Mouse (Mus musculus) gastrocnemius, adult 18-20 months (tissue): ENCODE measurements around the gene Rps21. TPM values are rescaled to one million over a fixed set of nuclear protein-coding genes. Genes with fewer than 3 reads are reported as not detected.
"Not testable (repeated sequence)": the region's sequence is repeated elsewhere in the genome, so short reads cannot be mapped to it uniquely, and the experiment has no call there.

ENCODE experiments used
- DNase-seq: peaks from one replicate; pipeline ENCODE4 v3.0.0; 2021; ENCODE audit warnings: low spot score
- total RNA-seq, 2 experiments: library from RNA; stranded (reverse); gene quantifications; 2 replicates each; pipeline ENCODE4 v1.2.3; 2021

Gene Rps21
- total RNA-seq, 2 experiments from 2014 or later, result 355 to 460 TPM

DNA sequence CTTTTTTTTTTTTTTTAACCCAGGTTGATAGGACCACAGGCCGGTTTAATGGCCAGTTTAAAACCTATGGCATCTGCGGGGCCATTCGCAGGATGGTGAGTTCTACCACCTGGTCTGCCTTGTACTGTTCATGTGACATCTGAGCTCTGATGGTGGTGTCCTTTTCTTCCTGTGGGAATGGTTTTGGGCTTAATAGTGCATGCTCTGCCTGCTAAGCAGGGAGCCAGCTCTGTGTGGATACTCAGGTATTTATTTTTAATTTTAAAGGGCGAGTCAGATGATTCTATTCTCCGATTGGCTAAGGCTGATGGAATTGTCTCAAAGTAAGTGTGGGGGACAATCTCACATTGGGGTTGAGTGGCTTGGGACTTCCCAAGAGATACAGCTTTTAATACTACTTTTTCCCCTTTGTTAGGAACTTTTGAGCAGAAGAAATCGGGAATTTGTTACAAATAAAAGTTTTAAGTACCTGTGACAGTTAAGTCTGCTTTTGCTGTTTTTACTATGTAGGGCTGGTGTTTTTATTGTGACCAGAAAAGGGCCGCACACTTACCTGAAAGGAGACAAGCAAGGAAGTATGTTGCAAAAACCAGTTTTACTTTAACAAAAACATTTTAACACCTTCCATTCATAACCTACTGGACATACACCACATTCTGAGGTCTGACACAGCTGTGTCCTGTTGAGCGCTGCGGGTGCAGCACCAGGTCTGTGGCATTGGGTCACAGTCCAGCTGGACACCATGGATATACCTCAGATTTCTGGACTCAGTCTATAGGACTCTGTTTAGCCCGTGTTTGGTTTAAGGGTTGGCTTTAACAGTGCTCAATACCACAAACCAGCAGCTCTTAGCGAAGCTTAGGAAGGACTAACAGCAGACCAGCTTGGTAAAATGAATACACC, 1.0 kb downstream of the Rps21 start:
- DNase-seq, result no peak

DNA sequence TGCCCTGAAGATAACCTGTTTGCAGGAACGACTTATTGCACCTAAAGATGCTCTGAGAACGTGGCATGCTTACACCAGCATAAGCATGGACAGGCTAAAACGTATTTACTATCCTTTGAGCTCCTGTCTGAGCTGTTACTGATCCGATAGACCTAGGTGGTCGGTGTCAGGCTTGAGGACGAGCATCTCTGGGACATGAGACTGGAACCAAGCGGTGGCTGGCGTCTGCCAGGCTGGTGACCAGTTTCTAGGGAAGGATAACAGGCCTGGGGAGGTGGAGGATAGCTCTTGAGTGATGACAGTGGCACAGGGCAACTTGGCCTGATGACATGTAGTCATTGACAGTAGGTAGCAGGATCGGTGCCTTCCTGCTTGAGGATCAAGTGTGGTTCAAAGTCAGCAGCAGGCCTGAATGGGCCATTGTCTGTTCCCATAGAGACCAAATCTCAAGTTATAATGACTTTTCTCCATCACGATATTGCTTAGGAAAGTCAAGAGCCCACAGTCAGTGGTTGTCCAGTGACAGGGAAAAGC, 1.8 kb downstream of the Rps21 start:
- not testable (repeated sequence) for DNase-seq

DNA sequence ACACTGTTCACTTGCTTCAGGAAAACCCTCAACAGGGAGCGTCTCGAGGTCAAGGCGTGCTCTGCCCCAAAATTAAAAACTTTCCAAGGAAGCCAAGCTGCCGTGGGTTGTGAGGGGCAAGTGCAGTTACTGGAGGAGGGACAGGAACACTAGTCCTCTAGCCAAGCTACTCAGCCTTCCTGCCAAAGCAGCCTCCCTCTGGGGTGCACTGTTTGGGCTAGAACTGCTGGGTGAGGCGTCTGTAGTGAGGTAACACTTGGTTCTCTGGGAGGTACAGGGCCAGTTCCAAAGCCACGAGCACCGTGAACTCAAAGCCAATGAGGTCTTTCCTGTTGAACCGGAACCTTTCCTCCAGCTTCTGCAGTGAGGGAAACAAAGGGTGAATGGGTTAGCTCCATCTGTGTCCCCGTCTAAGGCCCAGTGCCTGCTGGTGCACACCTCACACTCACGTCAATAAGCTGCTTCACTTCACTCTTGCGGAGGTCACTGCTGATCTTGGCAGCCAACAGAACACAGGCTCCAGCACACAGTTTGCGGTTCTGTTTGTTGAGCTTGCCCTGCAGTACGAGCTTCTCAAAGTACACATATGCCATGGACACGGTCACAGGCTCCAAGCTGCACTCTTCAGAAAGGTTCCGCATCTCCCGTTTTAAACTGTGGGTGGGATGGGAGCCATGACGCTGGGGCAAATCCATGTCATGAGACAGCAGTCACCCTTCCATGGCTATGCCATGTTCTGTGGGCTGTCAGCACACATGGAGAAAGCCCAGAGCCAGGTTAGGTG, 2.8 kb downstream of the Rps21 start:
- not testable (repeated sequence) for DNase-seq

DNA sequence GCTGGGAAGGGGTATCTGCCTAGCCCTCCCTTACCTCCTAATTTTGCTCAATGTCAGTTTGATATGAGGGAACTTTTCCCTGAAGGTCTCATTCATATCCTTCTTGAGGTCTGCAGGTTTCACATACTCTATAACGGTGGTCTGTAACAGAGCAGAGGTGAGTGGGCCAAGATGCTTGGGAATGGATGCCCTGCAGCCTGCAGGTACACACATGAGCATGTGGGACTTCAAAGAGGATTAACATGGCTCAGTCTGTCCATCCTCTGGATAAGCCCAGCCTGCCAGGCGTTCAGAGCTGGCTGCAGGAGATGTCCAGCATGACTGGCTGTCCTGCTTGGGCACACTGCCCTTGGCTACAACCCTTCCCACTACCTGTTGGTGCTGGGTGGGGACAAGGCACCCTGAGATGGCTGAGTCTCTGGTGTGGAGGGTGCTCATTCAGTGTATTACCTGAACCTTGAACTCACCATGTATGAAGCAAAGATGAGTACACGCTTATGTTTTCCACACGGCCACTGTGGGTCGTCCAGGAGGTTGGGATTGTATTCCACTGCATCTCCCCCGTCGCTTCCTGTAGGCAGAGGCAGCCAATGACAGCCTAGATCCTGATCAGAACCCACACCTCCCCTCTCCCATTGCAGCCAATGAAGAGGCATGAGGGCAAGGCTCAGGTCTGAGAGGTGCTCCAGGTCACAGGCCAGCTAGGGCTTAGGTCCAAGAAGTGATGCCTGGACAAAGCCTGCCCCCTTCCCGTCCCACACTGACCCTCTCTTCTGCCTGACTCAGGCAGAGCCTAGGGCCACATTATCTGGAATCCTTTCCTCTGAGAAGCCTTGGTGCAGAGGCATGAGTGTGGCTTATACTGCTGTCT, 3.7 kb downstream of the Rps21 start:
- no peak for DNase-seq

DNA sequence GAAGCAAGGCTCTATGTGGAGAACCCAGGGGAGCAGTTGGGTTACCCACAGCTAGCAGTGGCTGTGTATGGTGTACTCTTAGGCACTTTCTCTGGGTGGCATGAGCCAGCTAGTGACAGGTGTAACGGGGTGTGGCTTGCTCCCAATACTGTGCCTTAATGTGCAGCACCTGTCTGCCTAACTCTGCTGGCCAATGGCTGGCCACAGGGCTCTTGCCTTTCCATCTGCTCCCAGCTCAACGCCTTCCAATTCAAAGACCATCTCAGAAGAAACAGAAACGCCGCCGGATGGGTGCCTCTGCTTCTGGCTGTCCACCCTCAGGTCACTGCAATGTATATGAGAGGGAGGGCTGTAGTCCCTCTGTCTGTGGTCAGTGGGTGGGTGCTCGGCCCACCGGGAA, 4.7 kb downstream of the Rps21 start:
- DNase-seq, result no peak

DNA sequence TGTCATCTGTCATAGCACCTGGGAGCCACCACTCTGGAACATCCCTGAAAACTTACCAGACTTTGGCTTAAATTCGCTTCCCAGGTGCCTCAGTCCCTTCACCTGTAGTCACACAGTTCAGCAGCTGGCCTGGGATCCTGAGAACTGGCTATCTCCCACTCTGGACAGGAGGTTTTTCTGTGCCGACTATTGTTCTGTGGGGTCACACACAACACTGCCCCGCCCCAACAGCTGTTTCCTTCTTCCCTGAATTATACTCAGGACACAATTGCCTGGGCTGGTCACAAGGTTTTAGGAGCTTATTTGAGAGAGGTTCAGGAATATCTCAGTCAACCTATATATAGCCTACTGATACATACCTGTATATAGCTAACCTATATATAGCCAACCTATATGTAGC, 5.3 kb downstream of the Rps21 start:
- no peak for DNase-seq

DNA sequence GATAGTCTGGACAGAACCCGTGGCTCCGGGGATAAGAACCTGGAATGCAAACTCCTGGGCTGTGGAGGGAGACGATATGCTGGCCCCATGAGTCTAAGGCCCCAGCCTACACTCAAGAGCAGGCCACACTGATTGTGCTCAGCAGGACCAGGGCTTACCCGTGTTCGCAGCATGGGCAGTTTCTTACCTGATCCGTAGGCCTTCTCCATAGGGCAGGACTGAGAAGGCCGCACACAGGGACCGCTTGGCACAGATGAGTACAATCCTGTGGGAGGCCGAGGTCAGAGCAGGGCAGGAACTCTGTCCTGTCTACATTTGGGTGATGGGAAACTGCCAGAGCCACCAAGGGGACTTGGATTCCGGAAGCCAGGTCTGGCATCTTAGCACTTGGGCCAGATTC, 5.7 kb downstream of the Rps21 start:
- DNase-seq, result no peak

DNA sequence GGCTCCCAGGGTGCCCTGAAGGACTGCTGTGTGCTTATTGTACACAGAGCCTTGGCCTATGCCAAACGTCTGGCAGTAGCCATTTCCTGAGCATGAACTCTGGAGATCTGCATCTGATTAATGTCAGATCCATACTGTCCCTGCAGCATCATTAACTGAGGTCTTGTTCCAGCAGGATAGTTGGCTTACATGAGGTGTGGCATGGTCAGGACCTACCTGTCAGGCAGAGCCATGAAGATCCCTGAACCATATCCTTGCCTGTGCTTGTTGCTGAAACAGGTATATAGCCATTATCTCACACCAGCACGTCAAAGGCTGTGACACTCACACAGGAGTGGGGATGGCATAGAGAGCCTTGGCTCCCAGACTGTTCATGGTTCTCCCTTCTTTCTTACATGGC, 10.8 kb downstream of the Rps21 start:
- DNase-seq, result no peak

DNA sequence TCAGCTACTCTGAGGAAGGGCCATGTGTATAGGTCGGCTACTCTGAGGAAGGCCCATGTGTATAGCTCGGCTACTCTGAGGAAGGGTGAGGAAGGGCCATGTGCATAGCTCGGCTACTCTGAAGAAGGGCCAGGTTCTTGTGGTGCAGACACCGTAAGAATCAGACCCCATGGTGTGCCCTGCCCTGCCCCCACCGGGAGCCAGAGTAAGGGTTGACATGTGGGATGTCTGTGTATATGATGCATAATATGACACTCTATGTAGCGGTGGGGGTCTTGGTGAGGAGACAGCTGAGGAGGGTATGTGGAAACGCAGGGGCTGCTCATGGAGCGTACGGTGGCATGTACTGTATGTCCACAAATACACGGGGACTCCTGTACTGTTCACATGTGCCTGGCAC, 12.2 kb downstream of the Rps21 start:
- DNase-seq, result no peak

DNA sequence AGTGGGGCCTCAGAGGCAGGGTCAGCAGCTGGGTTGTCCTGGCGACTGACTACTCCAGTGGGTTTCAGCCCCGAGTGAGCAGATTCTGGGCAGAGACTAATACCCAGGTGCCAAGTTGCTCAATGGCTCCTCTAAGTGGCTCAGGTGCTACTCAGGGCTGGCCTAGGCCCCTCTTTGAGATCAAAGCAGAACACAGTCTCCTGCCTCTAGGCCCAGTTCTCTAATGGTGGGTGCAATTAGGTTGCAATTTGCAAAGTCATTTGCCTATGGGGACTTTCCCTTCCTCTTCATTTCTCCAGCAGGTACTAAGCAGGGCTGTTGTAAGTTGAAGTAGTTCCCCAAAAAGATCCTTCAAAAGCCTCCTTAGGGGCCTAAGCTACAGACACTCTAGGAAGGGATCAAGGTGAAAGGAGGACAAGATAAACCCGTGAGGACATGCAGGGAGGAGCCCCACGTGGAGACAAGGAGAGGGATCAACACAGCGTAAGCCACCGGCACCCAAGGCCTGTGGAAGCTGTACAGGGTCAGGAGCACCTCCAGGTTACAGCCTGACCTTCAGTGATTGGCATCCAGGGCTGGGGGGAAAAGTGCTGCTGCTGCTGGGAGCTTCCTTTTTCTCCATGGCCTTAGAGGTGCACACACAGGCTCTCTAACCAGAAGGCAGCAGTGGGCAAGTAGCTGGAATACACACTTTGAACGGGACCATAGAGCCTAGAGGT, 13.5 kb downstream of the Rps21 start:
- DNase-seq, result no peak

DNA sequence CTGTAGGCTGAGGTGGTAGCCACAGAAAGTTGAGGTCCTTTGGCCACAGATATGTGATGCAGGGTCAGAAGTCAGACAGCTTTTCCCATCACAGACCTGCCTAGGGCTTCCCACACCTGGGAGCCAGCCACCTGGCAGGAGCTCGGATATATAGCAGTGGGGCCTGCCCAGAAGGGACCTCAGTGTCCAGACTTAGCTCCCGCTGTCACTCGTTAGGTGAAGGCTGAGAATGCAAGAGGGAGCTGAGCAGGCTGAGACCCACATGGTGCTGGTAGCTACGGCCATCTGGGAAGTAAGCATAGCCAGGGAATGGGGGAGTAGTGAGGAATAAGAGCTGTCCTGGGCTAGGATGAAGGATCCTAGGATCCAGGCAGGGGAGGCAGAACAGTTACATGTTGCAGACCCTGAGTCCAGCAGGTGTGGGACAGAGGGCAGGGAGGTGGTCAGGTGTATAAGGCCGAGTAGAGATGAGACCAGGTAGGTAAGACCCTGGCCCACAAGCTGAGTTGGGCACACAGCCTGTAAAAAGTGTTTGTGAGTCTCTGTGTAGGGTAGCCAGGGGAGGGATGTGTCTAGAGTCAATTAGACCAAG, 14.7 kb downstream of the Rps21 start:
- DNase-seq, result no peak

DNA sequence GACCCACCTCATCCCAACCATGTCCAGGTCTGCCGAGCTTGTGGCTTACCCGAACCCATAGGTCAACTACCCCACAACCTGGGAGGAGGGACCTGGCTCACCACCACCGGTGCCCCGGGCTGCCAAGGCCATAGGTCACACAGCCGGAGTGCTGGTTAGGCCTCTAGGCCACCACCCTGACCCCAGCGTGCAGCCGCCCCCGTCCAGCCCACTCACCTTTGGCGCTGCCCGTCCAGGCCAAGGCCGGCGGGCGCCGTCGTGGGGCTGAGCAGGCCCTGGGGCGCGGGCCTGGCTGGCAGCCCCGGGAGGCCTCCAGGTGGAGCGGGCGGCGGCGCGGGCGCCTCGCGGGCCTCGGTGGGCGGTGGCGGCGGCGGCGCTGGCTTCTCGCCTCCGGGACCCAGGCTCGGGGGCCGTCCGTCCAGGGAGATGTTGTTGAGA, 15.7 kb downstream of the Rps21 start:
- peak; percentile 42 for DNase-seq

DNA sequence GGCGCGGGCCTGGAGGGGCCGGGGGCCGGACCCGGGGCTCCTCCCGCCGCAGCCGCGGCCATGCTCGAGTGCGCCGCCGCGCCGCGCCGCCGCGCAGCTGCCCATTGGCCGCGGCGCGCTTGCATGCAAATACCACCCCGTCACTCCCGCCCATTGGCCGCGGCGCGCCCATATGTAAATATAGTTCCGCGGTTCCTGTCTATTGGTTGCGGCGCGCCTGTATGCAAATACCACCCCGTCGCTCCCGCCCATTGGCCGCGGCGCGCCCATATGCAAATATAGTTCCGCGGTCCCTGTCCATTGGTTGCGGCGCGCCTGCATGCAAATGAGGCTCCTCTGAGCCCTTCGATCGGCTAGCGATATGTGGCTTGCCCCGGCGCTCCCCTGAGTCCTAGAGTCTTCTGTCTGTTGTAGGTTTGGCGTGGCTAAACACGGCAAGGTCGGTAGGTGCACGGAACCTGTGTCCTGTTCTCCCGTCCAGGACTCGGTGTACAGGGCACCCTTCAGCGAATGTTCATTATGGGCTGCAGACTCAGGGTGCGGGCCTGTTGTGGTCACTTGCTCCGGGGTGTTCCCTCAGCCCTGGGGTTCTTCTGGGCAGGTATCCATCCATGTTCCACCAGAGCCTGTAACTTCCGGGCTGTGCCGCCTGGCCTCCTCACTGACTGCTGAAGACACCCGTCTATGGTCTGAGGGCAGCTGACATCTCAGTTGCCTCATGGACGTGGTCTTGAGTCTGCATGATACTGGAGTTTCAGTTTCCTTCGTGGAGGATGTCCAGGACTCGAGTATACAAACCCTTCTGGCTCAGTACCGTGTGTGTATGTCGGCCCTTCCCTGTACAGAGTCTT, 16.4 kb downstream of the Rps21 start, which contains the start of gene Cables2:
TSS of gene Cables2 (minus strand) at position 103 of the 851 bp plus-strand sequence.
- DNase-seq, result peak; percentile 93

DNA sequence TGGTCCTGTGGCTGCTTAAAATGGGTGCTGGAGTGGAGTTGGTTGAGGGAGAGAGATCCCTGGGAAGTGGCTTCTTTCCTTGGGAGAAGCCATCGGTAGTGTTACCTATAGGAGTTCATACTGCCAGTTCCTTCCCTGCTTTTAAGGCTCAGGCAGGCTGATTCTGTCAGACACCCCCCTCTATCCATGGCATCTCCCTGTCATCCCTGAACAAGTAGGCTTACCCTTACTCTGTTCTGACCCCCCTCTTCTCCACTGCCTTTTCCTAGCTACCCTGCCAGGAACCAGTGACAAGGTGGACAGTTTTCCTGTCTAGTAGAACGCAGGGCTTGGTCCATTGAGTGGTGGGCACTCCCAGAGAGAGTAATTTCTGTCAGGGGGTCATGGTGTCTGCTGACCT, 17.3 kb downstream of the Rps21 start:
- DNase-seq, result no peak

DNA sequence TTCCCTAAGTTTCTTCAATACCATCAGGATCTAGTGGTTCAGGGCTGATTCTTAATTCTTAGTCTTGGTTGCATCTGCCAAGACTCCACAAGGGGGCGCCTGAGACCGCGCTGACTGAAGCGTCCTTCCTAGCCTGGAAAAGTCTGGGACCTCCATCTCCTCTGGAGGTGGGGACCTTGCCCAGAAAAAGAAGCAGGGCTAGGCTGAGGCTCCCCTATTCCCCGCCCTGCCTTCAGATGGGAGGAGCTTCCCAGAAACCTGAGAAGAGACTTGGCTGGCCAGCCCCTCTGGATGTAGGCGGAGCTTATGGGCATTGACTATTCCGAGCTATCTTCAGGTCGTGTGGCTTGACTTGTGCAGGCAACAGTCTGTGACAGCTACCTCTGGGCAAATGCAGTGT, 18.7 kb downstream of the Rps21 start:
- DNase-seq, result peak; percentile 89

DNA sequence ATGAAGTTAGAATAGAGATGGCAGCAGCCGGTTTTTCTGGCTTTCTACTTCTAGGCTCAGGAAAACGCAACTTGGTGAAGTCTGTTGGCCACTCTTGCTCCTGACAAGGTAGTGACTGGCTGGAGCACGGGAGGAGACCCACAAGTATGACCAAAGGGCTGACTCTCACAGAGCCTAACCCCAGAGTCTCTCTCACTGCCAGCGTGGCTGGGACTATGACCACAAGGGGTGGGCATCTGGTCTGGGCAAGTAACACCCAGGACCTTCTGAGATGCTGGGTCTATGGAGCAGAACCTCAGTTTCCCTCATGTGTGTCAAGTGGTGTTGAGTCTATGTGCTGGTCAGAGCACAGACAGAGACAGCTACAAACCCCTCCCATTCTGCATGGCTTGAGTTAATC, 19.2 kb downstream of the Rps21 start:
- DNase-seq, result no peak

DNA sequence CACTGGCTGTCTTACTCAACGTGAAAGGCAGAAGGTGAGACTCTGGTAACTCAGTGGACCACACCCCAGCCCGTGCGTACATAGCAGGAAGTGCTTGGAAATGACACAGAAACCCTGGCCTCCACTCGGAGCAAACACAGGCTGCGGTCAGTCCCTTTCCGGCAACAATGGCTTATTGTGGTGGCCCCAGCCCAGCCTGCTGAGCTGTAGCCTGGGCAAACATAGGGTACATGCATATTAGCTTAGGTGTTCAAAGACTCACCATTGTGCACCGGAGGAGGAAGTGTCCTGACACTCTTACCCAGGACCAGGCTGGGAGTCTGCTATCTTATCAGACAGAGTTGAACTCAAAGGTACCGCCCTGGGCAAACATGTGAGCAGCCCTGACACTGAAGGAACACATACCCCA, 19.7 kb downstream of the Rps21 start:
- no peak for DNase-seq

DNA sequence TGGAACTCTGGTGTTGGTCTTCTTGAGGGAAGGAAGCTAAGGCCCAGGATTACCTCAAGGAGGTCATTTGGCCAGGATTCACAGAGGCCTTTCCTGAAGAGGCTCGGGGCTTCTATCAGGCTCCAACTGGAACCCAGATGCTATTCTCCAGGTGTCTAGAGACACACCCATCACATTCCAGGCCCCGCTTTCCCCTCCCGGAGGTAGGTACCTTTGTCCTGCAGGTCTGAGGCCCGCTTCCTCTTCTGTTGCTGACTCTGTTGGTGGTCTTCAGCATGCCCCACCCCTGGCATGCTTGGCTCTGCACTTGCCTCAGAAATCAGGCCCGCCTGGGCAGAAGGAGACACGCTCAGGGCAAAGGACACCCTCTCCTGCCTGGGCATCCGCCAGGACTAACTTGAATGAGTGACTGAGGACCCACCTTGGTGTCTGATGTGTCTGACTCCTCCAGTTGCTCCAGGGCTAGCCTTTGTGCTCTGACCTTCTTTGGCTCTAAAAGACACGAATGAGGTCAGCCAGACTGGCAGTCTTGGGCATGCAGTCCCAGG, 20.7 kb downstream of the Rps21 start:
- DNase-seq, result no peak

DNA sequence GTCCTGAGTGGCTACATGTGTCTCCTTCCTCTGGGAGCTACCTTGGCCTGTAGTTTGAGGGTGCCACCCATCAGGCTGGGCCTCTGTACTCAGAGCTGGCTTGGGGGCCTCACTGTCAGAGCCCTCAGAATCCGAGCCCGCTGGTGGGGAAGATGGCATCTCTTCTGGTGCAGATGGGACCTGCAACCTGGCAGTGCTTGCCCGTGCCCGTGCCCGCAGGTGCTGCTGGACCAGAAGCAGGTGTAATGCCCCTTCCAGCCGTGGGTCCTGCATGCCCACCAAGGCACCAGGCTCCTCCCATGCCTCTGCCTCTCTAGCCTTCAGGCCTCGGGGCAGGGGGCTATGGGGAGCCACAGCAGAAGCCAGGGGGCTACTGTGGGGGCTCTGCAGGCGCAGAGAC, 22.1 kb downstream of the Rps21 start:
- no peak for DNase-seq
